Mouse (Mus musculus) urinary bladder, postnatal 25 days (tissue): ENCODE data around the gene Polr3f.

Experiments used
- DNase-seq: peaks from one replicate; pipeline ENCODE4 v3.0.0; 2022; ENCODE audit warnings: low spot score

Polr3f gene

DNA sequence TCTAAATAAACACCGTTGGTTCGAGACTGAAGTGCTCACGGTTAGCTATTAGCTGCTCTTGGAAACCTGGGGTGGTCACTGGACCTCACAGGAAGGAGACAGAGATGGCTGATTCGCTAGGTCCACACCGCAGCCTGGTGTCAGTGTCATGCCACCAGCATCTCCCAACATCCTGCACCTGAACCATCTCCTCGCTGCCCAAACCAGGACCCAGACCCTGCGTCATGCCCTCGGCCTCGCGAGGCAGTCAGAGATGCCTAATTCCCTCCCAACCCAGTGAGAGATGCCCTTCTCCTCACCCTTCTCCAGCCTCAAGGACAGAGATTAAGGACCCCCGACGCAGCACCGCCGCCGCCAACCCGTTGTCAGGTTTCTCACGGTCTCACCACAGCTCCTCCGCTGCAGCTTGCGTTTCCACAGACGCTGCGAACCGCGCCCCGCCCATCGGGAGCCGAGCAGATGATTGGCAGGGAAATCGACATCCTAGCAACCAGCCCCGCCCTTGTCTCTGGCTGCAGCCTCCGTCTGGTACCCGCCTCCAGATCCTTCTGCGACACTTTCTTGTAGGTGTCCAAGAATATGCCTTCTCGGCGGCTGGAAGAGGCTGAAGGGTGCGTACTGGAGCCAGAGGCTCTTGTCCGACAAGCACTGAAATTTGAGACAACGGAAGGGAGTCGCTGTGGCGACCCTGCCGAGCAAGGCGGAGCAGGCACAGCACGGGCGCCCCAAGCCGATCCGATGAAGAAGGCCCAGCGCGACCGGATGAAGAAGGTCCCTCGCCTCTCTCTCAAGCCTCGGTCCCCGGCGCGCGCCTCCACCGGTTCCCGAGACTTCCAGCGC is at the start of gene Polr3f, which contains the start of gene Dzank1:
Polr3f (plus strand) TSS at position 738 of the 840 bp plus-strand sequence.
Dzank1 (minus strand) TSS at position 434 of the 840 bp plus-strand sequence.
- peak; percentile 93 for DNase-seq

DNA sequence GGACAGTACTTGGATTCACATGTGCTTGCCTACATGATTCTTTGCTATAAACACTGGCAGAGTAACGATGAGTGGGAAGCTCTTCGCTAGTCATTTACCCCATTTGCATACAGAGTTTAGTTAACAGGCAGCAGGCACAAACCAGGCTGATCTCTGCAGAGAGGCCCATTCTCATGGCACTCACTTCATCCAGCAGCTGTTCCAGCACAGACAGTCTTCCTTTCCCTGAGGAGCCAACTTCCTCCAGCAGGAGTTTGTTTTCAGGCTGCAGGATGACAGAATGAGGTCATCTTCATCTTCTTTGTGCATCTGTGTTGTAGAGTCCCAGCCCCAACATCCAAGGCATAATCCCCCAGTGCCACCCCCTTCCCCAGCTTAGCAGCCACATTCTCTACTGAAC is 48.1 kb upstream of the Polr3f start:
- no peak for DNase-seq

DNA sequence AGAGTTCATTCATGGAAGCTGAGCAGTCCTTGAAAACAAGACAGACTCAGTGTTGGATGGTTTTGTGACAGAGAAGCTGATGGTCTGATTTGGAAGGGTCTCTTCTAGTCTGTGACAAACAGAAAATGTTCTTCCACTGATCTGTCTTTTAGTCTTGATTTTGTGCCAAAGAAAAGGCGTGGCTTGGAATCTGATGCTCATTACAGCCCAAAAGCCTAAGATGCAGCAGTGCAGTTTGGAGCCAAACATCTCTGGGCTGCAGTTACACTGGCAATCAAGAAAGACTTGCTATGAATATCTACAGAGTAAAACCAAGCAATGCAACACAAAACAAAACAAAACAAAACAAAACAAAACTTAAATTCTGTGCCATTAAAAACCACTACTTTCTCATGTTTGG is 43.4 kb upstream of the Polr3f start:
- no peak for DNase-seq

DNA sequence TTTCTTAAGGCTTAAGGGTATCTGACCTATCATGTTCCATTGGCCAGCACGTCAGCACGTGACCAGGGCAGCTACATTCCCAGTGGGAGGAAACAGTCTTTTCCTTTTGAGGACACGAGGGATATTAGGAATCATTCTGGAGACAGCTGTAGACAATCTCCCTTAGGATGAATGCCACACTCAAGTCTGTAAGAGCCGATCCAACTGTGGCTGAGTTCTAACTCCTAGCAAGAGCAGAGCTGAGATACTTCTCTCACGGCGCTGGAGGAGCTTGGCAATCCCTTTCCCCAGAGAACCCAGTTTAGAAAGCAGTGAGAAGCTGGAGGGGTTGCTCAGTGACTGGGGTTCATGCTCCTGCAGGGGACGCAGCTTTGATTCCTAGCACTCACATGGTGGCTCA is 42.1 kb upstream of the Polr3f start:
- DNase-seq: no peak

DNA sequence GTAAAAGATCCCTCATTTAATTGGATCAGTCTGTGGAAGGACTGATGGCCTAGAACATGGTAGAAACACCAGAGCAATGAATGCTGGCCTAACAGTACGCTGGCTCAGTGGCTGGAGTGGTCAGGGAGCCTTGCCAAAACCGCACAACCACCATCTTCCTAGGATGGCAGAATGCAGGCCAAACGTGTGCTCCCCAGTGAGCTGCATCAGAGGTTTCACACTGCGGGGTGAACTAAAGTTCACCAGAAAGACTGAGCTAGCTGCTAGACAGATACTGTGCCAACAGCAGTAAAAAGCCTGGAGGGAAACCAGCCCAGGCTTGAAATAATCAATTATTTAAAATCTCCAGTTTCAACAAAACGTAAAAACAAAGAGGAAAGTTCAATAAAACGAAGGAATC is 40.0 kb upstream of the Polr3f start:
- DNase-seq: no peak

DNA sequence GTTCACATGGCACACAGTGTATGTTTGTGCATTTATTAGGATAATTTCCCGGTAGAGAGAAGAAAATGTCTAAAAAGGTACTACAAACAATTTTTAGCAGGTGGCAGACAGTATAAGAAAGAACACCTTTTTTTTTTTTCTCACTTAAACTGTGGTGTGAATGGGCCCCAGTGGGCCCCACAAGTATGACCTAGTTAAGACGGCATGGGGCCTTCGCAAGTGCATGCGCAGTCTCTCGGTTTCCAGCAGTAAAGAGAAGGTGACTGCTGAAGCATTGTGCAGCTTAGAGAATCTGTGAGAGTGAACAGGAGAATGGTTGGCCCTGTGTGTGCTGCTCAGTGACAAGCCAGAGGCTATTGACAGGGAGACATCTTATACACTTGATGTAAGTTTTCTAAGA is 38.2 kb upstream of the Polr3f start:
- DNase-seq: no peak

DNA sequence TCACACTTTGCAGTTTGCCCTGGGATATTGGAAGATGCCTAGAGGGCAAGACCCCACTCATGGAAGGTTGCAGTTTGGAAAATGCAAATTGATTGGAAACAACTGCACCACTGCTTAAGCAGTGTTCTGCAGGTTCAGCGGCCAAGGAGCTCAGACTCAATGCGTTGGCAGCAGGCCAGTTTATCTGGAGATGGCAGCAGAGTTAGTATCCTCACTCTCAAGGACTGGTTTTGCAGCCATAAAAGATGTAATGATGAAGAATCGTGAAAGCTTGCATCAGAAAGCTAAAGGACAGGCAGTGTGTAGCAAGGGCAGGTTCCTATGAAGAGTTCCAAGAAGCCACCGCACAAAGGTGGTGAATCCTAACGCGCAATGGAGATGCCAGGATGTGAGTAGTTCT is 25.4 kb upstream of the Polr3f start:
- no peak for DNase-seq

DNA sequence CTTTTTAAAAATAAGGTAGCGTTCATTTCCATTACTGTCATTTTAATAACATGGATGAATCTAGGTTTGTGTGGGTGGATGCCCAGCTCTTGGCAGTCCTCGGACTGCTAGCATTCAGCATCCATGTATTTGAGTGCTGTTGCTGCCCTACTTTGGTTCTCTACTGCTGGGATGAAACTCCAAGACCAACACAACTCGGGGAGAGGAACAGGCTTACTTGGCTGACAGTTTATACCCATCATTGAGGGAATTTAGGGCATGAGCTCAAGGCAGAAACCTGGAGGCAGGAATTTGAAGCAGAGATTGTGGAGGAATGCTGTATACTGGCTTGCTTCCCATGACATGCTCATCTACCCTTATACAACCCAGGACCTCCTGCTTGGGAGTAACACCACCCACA is 12.9 kb upstream of the Polr3f start:
- no peak for DNase-seq

DNA sequence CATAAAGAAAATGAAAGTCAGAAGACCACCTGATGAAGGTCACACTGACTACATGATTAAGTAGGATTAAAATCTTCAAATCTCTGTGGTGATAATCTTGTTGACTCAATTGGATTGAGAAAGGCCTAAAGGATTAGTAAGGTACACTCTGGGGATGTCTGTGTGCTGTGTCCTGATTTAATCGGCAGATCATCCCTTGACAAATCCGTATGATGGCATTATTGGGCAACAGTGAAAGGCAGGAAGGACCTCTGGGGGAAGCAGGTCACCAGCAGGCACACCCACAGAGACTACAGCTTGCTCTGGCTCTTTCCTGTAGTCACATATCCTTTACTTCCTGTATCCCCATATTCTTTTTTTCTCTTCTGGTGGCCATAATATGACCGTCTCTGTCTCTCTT is 7.7 kb upstream of the Polr3f start:
- DNase-seq: no peak

DNA sequence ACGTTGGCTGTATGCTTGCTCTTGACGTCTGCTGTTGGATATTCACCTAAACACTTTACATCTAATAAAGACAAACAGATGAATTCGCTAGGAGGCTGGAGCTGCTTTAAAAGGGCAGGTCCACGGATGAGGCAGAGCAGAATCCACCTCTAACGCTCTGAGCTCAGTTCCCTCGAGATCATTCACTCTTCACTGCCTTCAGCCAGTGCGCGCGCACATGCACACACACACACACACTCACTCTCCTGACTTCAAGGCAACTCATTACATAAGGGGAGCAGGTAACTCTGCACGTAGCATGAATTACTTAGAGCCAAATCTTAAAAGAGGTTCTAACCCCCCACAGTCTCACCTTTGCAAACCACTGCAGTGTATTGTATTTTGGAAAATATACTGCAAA is 1.7 kb upstream of the Polr3f start:
- DNase-seq: no peak

DNA sequence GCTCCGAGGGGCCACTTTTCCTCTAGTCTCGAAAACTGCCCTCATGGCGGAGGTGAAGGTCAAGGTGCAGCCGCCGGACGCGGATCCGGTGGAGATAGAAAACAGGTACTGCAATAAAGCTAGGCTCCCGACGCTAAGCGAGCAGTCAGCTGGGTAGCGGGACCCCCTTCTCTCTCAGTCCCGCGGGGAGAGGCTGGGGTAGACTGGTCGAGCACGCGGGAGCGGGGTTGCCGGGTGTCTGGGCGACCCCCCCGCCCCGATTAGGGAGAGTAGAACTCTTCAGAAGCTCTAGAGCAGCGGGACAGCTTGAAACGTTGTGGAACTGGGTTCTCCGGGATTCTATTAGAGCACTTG is 280 bp downstream of the Polr3f start:
- no peak for DNase-seq

DNA sequence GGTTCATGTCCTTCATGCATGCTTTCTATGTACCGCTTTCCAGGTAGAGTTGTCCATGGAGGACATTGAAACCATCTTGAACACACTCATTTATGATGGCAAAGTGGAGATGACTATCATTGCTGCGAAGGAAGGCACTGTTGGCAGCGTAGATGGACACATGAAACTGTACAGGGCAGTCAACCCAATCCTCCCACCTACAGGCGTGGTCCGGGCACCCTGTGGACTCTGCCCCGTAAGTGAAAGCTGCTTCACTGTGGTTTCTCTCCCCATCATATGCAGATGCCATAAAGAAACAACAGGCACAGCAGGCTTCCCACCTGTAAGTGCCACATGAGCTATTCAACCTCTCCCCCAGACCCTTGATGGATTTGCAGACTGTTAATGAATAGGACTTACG is 9.6 kb downstream of the Polr3f start:
- DNase-seq: no peak

DNA sequence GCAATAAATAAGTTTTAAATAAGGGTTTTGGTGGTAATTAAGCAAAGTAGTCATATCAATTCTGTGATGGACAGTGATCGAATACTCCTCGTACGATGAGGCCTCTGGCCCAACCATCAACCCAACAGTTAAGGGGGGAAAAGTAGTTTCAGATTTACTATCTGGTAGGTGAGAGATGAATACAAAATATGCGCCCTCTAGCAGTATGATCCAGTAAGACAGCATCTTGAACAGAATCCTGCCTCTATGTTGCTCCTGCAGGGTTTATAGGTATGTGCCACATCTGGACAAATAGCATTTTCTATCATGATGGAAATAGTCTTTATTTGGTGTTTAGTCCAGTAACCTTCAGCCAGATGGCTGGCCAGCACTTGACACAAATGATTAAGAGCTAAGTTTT is 13.7 kb downstream of the Polr3f start:
- DNase-seq: no peak

DNA sequence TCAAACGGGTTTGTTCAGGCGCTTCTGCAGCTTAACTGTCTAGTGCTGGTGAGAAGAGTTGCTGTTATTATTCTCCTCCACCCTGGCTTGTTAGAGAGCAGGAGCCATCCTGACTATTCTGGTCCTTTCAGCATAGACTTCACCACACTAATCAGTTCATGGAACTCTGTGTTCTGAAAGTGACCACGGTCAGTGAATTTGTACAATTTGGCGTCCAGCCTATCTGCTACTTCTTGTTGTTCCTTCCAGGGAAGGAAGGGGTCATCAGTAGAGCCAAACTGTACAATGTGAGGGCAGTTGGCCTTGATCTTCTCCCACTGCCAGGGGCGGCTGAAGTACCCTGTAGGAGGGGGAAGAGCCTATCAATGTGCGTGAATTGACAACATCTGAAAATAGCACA is 16.2 kb downstream of the Polr3f start:
- no peak for DNase-seq

DNA sequence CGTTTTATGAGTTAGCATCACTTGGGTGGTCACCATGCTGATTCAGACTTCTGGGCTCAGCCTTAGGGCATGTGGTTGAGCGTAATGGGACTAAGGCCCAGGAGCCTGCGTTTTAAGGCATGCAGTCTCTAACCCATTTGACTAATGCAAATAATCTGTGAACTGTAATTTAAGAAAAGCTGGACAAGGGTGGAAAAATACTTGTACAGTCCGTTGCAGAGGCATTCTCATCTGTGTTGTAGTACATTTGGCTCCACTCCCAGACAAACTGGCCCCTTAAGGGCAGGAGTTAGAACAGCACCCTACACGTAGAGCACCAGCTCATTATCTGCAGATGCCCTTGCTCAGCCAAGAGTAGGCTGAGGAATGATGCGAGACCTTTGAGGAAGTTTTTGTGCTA is 17.1 kb downstream of the Polr3f start:
- no peak for DNase-seq

DNA sequence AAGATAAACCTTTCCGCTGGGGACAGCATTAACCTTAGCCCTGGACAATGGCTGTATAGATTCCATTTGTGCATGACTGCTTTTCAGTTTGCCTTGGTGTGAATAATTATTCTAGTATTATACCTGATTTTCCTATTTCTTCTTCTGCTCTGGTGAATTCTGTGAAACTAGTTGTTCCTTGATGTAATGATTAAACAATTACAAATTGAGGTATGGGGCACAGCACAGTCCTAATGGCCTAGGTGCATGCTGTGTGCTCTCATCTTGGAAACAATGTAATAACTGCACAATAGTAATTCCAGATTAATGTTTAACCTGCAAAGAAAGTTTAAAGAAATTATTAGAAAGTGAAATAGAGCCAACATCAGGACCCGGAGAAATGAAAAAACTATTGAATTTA is 17.5 kb downstream of the Polr3f start:
- no peak for DNase-seq

DNA sequence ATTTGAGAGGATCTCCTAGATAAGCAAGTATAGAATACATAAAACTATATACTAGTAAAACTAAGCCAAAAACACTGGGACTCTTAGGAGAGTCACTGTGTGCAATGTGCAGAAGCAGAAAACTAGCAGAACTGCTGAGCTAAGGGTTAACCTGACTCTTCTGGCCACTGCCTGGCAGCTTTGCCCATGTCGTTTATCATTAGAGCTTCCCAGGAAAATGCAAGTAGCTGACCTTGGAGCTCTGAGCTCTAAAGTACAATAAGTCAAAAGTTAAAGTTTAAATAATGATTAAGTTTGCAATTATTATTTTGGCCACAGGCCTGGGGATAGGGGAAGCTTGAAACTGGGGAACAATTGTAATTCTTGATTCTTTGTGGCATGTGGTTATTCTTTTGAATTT is 18.0 kb downstream of the Polr3f start:
- no peak for DNase-seq

DNA sequence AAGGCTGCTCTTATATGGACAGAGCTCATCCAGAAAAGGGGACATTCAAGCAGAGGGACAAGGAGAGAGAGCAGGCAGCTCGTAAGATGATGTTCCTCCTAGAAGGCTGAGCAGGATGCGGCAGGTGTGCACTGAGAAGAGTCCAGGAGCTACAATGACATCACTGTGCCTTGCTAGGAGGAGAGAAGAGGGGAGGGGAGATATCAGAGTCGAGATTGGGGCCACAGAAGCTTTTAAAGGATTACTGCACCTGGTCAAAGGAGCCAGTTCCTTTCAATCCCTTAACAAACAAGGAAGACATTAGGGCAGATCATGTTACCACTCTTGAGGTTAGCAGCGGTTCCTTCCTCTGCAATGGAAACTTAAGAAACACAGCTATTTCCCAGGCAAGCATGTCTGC is 20.0 kb downstream of the Polr3f start:
- DNase-seq: no peak

DNA sequence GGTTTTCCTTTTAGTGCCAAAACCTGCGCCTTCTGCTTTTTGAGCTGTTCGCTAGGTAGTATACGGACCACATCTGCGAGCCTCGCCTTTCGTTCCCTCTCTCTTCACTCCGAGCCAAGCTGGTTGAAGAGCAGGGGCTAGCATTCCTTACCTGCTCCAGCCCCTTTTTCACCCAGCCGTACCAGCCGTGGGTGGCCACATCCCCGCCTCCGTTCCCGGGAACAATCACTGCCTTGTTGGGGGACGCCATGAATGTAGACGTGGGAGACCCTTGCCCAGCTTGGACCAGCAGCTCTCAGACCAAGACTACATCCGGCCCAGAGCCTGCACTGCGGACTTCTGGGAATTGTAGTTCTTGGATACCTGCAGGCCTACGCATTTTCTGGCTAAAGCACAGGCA is 23.0 kb downstream of the Polr3f start, which contains the start of gene Rbbp9:
Rbbp9 (minus strand) TSS at position 341 of the 400 bp plus-strand sequence.
- DNase-seq: peak; percentile 43

DNA sequence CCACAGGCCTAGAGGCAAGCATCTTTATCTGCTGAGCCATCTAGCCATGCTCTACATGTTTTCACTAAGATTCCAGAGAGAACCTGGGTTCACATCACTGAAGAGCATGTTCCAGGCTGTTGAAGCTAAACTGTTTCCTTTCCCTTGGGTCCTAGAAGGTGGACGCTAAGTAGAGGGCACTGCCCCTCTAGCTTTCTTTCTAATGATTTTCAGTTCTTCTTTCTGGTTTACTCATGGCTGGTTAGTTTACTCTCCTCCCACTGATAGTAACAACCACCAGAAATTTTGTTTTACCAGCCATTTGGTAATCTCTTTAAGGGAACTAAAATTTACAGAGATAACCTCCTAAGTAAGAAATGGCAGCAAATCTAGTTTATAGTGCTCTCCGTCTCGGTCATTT is 26.4 kb downstream of the Polr3f start:
- DNase-seq: no peak

DNA sequence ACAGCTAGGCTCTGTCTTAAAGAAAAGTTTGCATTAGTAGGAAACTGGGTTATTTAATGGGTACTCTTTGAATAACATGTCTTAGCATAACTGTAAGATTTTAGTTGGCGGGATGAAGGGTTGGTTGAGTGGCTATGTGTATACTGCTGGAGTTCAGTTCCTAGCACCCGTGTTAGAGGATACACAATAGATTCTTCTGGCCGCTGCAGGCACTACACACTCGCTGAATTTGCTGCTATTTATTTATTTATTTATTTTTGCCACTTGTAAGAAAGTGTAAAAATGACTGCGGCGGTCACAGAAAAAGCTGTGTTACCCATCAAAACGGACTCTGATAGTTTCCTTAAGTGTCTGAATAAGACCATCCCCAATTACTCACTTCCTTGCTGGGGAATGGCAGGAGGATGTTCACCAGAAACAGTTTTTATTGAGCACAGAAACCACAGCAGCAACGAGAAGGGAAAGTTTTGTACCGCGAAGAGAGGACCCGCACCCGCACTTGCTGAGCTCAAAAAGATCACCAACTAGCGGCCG is 27.8 kb downstream of the Polr3f start:
- DNase-seq: no peak

DNA sequence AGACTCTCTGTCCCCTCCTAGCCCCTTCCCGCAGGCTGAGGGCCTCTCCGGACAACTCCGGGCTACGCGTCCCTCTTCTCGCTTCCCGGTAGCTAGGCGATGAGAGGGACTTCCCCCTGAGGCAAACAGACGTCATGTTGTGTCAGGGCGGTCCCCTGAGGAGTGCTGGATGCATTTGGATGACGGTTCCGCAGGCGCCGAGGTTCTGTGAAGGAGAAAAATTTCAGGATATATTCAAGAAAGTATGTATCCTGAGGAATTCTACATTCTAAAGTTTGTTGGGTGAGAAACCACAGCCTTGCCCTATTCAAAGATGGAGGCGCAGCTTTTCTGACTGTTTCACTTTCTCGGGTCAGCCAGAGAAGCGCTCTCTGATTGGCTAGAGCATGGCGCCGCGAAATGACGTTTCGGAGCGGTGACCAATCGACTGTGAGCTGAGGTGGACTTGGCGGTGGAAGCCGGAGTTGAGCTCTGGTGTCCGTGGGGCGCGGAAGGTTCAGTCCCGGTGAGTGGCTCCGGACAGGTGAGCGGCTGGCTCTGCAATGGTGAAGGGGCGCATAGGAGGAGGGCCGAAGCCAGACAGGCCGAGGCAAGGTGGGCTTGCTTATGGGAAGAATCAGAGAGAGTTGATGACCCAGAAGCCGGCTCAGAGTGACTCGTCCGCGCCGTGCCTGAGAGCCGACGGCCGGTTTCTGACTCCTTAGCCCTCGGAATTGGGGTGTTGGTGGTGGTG is 28.5 kb downstream of the Polr3f start, which contains the start of gene Sec23b:
Sec23b (plus strand) TSS at position 410 of the 733 bp plus-strand sequence.
- peak; percentile 89 for DNase-seq

DNA sequence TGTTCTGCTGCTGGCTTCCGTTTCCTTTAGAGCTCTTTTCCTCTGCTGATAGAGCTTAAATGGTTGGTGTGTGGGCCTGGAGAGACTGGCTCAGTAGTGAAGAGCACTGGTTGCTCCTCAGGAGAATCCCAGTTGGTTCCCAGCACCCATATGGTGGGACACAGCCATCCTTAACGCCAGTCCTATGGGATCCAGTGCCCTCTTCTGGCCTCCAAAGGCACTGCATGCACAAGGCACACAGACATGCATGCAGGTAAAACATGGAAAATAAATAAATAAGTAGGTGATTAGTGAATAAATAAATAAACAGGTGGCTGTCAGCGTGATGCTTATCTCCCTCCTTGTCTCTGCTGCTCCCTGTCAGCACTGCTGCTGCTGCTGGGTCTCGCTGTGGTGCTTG is 61.2 kb downstream of the Polr3f start:
- no peak for DNase-seq
